Mouse (Mus musculus): ENCODE measurements around the gene Tssk4.

- no peak for TF ChIP-seq CTCF (IDR thresholded peaks at IDR 0.05; ENCODE audit: low read depth)
- TF ChIP-seq EP300 (optimal IDR thresholded peaks at IDR 0.05): no peak
These were observed 8.7 kb upstream of the Tssk4 start for GRCm38 (mm10) chr14:55641291-55641690.
